Mouse (Mus musculus): Measurements from ENCODE around the gene Gkap1. TPM values are rescaled to one million over a fixed set of nuclear protein-coding genes. Genes with fewer than 3 reads are reported as not detected.

Gene Gkap1
- total and polyA plus RNA-seq, 2 experiments, result 3.5 to 14.9 TPM

- peak within 1 kb of the TSS; percentile 99 for H3K9ac ChIP-seq (ENCODE audit: low read depth, low read length)
- H3K27me3 ChIP-seq (ENCODE audit: control insufficient read depth, insufficient read depth, low read length), result no peaks in the 10 kb centered on the region
- H3K27ac ChIP-seq (replicated peaks; ENCODE audit: insufficient read depth, low read depth, low read length), result peak within 1 kb of the TSS; percentile 93
- peaks cover 23% of the 10 kb centered on the region for H3K79me2 ChIP-seq (ENCODE audit: control insufficient read depth, insufficient read depth, low read length)
- peaks cover 18% of the 10 kb centered on the region for H3K4me1 ChIP-seq (ENCODE audit: control insufficient read depth, insufficient read depth, low read length)
- peak within 1 kb of the TSS; percentile 94 for H3K4me3 ChIP-seq (ENCODE audit: insufficient read depth, low read depth, low read length)
- peak; percentile 68 for DNase-seq (ENCODE audit: extremely low read depth, low read depth, low spot score)
- H3K36me3 ChIP-seq (ENCODE audit: control insufficient read depth, insufficient read depth, low read length), result no peaks in the 10 kb centered on the region
- TF ChIP-seq CTCF (IDR thresholded peaks at IDR 0.05; ENCODE audit: low read depth, low read length) (no peak), POLR2A (IDR thresholded peaks at IDR 0.05; ENCODE audit: extremely low read depth, insufficient read depth, low read length) (peak; percentile 72)
- WGBS, result under 1% methylated on average over 62 of the region's 62 CpGs
Measured at GRCm38 (mm10) chr13:58215592-58216341, 59.7 kb downstream of the Gkap1 start, which contains the start of gene Ubqln1. Gene Ubqln1, minus strand, starts transcription at chr13:58215653.

GRCm38 (mm10) chr13:58215253-58215591, 60.3 kb downstream of the Gkap1 start:
- under 1% methylated on average over 48 of the region's 48 CpGs for WGBS
- TF ChIP-seq CTCF (IDR thresholded peaks at IDR 0.05; ENCODE audit: low read depth, low read length), result no peak
- no peak for TF ChIP-seq POLR2A (IDR thresholded peaks at IDR 0.05; ENCODE audit: extremely low read depth, insufficient read depth, low read length)
- Histone ChIP-seq H3K36me3 (ENCODE audit: control insufficient read depth, insufficient read depth, low read length) (no peaks in the 10 kb centered on the region), H3K27me3 (ENCODE audit: control insufficient read depth, insufficient read depth, low read length) (no peaks in the 10 kb centered on the region), H3K27ac (replicated peaks; ENCODE audit: insufficient read depth, low read depth, low read length) (peak overlapping the region; percentile 93), H3K4me1 (ENCODE audit: control insufficient read depth, insufficient read depth, low read length) (peaks cover 21% of the 10 kb centered on the region), H3K9ac (ENCODE audit: low read depth, low read length) (peak overlapping the region; percentile 99), H3K4me3 (ENCODE audit: insufficient read depth, low read depth, low read length) (peak overlapping the region; percentile 94), H3K79me2 (ENCODE audit: control insufficient read depth, insufficient read depth, low read length) (peaks cover 27% of the 10 kb centered on the region)
- DNase-seq (ENCODE audit: extremely low read depth, low read depth, low spot score), result no peak

DNA sequence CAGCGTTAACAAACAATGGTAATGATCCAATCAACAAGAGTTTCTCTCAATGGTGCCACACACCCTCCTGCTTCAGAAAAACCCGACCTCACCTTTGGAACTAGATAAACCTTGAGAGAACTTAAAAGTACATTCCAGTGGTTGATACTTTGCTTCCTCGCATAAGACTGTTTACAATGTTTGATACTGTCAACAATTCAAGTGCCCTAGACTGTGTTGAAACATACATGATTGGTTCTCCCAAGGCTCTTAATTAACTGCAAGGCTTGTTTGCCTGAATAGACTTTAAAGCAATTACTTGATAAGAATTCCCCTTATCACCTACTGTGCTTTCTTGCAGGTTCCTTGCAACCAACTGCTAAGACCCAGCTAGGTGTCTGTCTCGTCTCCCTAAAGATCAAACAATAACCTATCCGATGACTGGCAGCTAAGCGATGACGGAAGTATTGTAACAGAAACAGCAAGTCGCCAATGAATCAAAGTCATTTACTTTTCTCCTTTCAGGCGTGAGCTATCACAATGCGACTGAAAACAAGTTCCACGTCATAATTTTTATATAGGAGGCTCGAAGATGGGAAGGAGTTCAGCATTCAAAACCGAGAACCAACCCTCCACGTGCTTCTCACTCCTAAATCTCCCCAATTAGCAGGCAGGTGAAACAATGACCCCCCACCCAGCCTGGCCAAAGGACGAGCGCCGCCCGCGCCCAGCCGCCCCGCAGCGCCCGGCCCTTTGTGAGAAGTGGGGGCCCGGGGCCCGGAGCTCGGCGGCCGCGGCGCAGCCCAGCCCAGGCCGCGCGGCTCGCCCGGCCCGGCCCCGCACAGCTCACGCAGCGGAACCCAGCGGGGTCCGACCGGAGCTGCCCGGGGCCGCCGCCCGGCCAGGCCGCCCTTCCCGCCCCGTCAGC, 60.9 kb downstream of the Gkap1 start:
- peak; percentile 74 for DNase-seq (ENCODE audit: extremely low read depth, low read depth, low spot score)
- no peaks in the 10 kb centered on the region for H3K36me3 ChIP-seq (ENCODE audit: control insufficient read depth, insufficient read depth, low read length)
- WGBS, result under 1% methylated on average over 48 of the region's 49 CpGs
- H3K79me2 ChIP-seq (ENCODE audit: control insufficient read depth, insufficient read depth, low read length), result peaks cover 30% of the 10 kb centered on the region
- H3K4me3 ChIP-seq (ENCODE audit: insufficient read depth, low read depth, low read length), result peak overlapping the region; percentile 94
- TF ChIP-seq CTCF (IDR thresholded peaks at IDR 0.05; ENCODE audit: low read depth, low read length) (no peak), POLR2A (IDR thresholded peaks at IDR 0.05; ENCODE audit: extremely low read depth, insufficient read depth, low read length) (no peak)
- no peaks in the 10 kb centered on the region for H3K27me3 ChIP-seq (ENCODE audit: control insufficient read depth, insufficient read depth, low read length)
- peak overlapping the region; percentile 99 for H3K9ac ChIP-seq (ENCODE audit: low read depth, low read length)
- peak overlapping the region; percentile 93 for H3K27ac ChIP-seq (replicated peaks; ENCODE audit: insufficient read depth, low read depth, low read length)
- peaks cover 25% of the 10 kb centered on the region for H3K4me1 ChIP-seq (ENCODE audit: control insufficient read depth, insufficient read depth, low read length)

DNA sequence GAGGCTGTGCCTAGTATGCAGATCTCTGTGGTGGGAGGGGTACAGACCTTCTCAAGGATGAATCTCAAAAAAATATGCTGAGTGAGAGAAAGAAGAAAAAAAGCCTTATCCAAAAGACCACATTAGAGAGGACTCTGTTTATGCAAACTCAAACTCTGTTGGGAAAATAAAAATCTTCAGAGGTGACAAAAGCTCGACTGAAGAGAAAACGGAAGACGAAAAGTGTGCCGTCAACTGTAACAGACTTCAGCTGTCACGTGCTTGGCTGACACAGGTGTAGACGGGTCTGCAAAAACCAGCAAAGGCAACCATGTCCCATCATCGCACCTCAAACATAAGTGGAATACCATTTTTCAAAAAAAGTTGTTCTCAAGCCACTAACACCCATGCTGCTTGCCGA, 61.7 kb downstream of the Gkap1 start:
- 0 out of 2 replicates have a peak overlapping the region, but pooled peaks have one; percentile 23 for H3K27ac ChIP-seq (replicated peaks; ENCODE audit: insufficient read depth, low read depth, low read length)
- TF ChIP-seq CTCF (IDR thresholded peaks at IDR 0.05; ENCODE audit: low read depth, low read length) (no peak), POLR2A (IDR thresholded peaks at IDR 0.05; ENCODE audit: extremely low read depth, insufficient read depth, low read length) (no peak)
- peak; percentile 52 for DNase-seq (ENCODE audit: extremely low read depth, low read depth, low spot score)
- peaks cover 31% of the 10 kb centered on the region for H3K4me1 ChIP-seq (ENCODE audit: control insufficient read depth, insufficient read depth, low read length)
- no peaks in the 10 kb centered on the region for H3K27me3 ChIP-seq (ENCODE audit: control insufficient read depth, insufficient read depth, low read length)
- no peaks in the 10 kb centered on the region for H3K36me3 ChIP-seq (ENCODE audit: control insufficient read depth, insufficient read depth, low read length)
- peaks cover 33% of the 10 kb centered on the region for H3K79me2 ChIP-seq (ENCODE audit: control insufficient read depth, insufficient read depth, low read length)
- H3K9ac ChIP-seq (ENCODE audit: low read depth, low read length), result peak overlapping the region; percentile 36
- 23% methylated on average over 8 of the region's 8 CpGs for whole genome bisulfite sequencing
- peak overlapping the region; percentile 94; the same call in 1 of the 2 replicates for H3K4me3 ChIP-seq (ENCODE audit: insufficient read depth, low read depth, low read length)

DNA sequence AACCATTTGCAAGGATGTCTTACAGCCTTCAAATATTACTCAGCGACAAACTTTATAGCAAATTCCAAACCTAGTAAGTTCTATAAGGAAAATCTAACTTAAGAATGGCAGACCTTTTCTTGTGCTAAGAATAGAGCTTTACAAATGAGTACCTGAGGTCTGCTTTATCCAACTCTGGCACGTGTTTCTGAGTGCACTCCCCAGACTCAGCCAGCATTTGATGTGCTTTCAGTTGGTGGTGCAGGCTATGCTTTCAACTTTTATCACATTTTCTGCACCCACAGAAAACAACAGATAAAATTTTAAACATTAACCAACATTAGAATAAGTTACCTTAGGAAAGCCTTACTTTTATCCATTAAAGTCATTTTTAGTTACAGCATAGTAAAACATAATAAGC, 63.0 kb downstream of the Gkap1 start:
- Histone ChIP-seq H3K27ac (replicated peaks; ENCODE audit: insufficient read depth, low read depth, low read length) (no peak overlapping the region), H3K27me3 (ENCODE audit: control insufficient read depth, insufficient read depth, low read length) (no peaks in the 10 kb centered on the region), H3K4me3 (ENCODE audit: insufficient read depth, low read depth, low read length) (no peak overlapping the region), H3K9ac (ENCODE audit: low read depth, low read length) (no peak overlapping the region), H3K36me3 (ENCODE audit: control insufficient read depth, insufficient read depth, low read length) (no peaks in the 10 kb centered on the region), H3K79me2 (ENCODE audit: control insufficient read depth, insufficient read depth, low read length) (peaks cover 37% of the 10 kb centered on the region), H3K4me1 (ENCODE audit: control insufficient read depth, insufficient read depth, low read length) (peaks cover 31% of the 10 kb centered on the region)
- TF ChIP-seq CTCF (IDR thresholded peaks at IDR 0.05; ENCODE audit: low read depth, low read length) (no peak), POLR2A (IDR thresholded peaks at IDR 0.05; ENCODE audit: extremely low read depth, insufficient read depth, low read length) (no peak)
- WGBS, result 57% methylated on average over 2 of the region's 2 CpGs
- no peak for DNase-seq (ENCODE audit: extremely low read depth, low read depth, low spot score)
